Mouse (Mus musculus) adrenal gland, adult 18-20 months (tissue): ENCODE measurements at regions not wholly inside any gene's neighbourhood (a gene's known extent, or its start where the extent isn't known, plus 50 kb on each side); places are given as distances from the start of the nearest gene placed in this dataset.

Experiments used
- DNase-seq, 2 experiments: peaks; one replicate each; pipeline ENCODE4 v3.0.0; 2021 to 2022; ENCODE audit warnings: low spot score in 2 of 2

DNA sequence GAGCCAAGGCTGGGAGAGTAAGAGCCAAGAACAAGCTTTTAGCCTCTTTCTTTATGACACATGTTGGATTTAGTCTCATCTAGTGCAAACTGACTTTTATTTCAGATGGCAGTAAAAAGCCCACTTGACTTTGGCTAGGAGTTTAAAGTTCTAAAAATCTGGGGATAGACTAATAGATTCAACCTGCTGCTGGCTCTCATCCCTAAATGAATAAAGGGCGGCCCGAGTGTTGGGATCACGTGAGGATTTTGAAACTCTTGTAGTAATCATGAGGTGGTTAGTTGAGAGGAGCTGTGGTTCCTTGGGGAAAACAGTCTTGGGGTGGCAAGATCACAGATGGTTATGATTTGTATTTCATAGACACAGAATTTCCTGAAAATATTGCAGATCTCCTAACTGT lies 975.9 kb downstream of the Robo2 start:
- DNase-seq = no peak

DNA sequence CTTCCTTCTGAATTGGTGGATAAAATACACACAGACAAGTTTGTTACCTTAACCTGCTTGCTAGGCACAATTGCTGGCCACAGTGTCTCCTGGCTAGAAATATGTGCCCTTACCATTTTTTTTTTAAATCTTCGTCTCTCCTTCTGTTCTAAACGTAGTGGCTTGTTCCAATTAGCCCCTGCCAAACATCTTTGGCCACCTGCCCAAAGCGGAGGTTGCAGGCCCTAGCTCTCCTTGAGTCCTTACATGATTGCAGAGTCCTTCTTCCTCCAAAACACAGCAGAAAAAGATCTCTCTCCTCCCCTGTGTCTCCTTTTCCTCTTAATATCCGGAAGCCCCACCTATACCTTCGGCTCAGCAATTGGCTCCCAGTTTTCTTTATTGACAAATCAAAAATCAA lies 986.8 kb downstream of the Robo2 start:
- DNase-seq = no peak

DNA sequence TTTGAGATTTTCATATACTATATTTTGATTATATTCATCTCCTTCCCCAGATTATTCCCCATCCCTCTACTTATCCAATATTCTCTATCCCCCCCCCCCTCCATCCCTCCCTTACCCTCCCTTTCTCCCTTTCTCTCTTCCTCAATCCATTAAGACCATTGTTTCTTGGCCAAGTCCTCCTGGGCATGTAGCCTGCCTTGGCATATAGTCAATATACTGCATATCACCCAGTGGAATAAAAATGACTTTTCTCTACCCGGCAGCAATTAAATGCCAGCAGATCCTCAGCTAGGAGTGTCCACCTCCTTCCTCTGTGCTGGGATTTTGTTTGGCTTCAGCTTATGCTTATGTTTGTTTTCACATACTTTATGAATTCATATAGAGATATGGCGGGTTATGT lies 987.3 kb downstream of the Robo2 start:
- no peak for DNase-seq

- no peak for DNase-seq
Measured at GRCm38 (mm10) chr16:73404509-73404908, 1007.1 kb downstream of the Robo2 start.

DNA sequence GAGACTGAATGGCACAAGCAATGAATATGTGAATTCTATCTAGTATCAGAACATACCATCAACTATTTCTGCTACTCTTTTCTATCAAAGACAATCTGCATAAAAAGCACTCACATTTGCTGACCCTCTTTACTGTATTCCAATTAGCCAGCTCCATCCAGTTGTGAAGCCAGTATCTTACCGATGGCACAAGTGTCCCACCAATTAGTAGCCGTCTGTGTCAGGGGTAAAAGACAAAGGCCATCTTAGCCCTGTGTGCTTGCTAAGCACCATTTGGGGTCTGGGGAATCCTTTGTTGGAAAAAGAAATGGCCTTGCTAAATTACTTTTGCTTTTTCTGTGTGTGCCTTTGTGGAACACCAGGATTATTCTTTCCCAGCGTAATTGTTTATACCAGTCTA lies 1007.5 kb downstream of the Robo2 start:
- no peak for DNase-seq

GRCm38 (mm10) chr16:73379056-73379455 lies 1032.6 kb downstream of the Robo2 start:
- no peak for DNase-seq

DNA sequence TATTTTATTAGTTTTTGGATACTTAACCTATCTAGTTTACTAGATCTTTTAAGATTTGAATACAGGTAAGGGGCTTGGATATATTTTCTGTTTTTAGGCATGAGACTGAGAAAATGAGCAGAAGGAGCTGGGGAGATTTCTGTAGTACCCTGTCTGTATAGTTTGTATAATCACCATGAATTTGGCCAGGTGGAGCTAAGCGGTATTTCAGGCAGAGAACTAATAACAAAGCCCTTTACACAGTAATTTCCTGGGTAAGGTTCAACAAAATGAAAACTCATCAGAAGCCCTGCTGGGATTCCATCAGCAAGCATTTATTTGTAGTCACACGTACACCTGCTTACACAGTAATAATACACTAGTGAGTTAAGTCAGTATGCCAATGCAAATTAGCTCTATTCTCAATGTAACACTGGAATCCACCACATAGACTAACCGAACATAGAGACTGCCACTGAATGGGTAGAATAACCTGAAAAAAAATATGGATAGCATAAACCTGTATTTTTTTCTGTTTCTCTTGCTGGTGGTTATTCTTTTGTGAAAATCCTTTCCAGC lies 1036.9 kb downstream of the Robo2 start:
- DNase-seq = no peak

DNA sequence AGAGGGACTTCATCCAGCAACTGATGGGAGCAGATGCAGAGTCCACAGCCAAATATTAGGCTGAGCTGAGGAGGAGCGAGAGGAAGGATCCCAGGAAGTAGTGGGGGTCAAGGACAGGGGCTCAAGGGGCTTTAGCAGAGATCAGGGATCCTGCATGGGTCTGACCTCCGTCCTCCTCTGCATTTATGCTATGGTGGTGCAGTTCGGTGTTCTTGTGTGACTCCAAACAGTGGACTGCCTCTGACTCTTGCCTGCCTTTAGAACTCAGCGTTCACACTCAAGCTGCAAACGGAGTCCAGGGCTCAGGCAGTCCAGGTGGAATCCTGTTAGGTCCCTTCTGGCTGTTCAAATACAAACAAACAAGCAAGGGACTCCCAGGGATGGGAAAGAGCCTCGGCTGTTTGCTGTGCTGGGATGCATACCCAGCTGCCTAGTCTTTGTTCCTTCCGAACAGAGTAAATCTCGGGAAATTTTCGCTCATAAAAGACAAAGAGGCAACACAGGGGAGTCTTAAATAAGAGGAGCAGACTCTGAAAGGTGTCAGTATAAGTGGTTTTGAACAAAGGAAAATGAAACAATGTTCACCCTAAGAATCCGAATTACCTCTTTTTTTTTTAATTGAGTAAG lies 1042.9 kb downstream of the Robo2 start:
- DNase-seq = no peak

- DNase-seq = no peak
Measured at GRCm38 (mm10) chr16:73367926-73368325, 1043.7 kb downstream of the Robo2 start.

GRCm38 (mm10) chr16:73367226-73367840 lies 1044.3 kb downstream of the Robo2 start:
- no peak for DNase-seq

DNA sequence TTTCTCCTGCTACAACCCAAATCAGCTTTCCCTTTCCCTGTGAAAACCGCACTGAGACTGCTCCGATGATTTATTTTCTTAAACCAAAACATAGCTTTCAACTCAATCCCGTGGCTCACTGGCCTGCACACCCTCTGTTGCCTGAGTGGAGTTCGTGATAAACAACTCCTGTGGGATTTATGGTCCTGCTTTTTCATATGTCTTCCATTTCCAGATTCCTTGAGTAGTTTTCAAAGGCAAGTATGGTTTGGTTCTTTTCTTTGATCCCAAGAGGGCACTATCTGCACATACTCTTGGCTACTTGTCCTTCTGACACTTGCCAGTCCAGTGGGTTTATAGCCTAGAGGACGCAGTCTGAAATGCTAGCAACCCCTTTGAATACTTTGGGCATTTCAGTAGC lies 1042.6 kb downstream of the Robo1 start:
- no peak for DNase-seq

DNA sequence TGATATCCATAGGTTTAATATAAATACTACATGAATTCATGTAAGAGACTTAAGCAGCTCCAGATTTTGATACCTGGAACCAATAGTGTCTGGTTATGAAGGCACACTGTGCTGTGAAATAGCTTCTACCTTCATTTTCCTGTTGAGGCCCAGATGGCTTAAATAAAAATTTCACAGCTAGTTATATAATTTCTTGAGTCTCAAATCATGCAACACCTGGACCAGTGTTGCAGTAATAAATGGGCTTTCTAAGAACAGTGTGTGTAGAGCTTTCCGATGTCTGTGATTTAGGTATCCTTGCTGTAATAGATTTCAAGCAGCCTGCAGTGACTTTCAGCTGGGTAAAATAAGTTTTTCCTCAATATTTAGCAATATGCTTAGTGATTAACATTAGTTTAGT lies 1035.8 kb downstream of the Robo1 start:
- no peak for DNase-seq

- DNase-seq = no peak
Measured at GRCm38 (mm10) chr16:73343531-73343930, 1035.4 kb downstream of the Robo1 start.

DNA sequence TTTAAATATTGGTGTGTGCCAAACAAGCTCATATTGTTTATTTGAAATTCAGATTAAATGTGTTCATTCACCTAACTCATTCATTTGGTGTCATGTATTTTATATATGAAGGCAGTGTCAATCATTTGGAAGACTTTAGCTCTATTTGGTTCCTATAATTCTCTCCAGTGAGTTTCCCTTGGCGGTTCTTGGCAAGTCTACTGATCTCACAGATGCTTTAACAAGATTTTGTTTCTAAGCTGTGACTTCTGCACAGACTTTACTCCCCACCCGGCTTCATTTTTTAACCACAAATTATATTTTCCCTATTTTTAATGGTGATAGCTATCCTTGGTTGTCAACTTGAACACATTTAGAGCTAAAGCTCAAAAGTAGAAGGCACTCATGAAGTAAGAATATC lies 1009.5 kb downstream of the Robo1 start:
- DNase-seq = no peak

DNA sequence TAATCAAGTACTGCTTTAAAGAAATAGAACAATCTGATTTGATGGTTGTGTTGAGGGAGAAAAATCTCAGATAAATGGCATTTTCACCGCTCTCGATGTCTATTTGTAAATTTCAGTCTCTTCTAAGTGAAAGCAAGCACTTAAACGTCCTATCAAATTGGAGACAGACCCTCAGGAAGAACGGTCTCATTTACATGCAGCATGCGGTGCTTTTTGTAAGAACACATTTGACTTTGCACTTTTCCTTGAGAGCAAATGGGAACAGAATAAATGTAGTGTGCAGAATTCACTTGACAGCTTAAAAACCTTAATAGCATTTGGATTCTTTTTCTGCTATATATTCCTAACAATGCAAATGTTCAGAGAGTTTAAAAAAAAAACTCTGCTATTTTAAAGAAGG lies 1002.0 kb downstream of the Robo1 start:
- no peak for DNase-seq

GRCm38 (mm10) chr16:73279951-73280350 lies 971.8 kb downstream of the Robo1 start:
- no peak for DNase-seq

GRCm38 (mm10) chr16:73259691-73260090 lies 951.6 kb downstream of the Robo1 start:
- DNase-seq = no peak

GRCm38 (mm10) chr16:73259283-73259682 lies 951.2 kb downstream of the Robo1 start:
- DNase-seq = no peak

DNA sequence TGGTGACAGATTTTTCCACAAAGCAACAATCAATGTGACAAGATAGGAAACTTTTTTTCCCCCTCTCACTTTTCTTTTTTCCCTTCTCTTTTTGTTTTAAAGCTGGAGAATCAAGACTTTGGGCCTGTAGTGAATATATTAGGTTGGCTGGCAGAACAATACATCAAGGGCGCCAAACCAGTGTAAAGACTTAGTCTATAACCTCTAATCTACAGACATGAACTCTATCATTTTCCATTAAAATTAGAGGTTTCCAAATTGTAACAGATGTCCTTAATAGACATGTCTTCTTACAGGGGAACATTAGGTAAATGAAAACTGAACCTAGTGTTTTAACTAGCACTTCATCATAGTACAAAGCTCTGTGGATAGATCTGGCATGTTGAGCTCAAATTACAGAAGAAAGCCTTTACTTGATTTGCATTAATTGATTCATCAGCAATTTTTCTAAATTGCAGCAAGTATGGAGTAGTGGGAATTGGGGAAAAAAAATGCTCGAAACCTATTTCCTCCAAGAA lies 937.0 kb downstream of the Robo1 start:
- no peak for DNase-seq

- DNase-seq = no peak
Measured at GRCm38 (mm10) chr16:73230599-73230998, 922.5 kb downstream of the Robo1 start.

DNA sequence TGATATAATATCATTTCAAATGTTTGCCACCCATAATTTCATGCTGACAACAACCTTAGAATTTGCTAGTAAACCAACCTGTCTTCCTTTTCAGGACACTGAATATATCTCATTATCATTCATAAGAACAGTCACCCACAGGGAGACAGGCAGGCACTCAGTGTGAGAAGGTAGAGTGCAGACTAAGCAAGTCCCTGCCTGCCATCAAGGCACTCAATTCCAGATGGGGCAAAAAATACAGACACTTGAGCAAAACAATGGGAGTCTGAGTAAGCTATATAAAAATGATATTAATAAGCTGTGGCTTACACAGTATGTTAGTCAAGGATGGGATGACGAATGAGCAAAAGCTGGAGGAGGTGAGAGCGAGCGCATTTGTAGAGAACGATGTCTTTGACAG lies 909.4 kb downstream of the Robo1 start:
- no peak for DNase-seq

DNA sequence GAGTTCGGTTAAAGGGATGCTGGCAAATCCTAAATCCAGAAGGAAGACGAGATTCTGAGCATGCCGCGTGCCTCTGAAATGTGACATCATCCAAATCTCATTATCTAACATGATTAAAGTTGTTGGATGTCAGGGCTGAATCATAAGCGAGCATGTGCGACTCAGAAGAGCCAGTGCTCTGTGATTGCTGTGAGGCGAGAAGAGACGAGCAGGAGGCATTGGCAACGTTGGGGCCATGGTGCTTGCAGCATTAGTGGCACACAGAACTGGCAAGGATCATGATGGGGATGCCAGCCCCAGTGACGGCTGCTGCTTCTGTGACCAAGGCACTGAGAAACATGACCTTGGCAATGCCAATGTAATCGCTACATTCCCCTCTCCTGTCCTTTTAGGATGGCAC lies 895.4 kb downstream of the Robo1 start:
- no peak for DNase-seq

DNA sequence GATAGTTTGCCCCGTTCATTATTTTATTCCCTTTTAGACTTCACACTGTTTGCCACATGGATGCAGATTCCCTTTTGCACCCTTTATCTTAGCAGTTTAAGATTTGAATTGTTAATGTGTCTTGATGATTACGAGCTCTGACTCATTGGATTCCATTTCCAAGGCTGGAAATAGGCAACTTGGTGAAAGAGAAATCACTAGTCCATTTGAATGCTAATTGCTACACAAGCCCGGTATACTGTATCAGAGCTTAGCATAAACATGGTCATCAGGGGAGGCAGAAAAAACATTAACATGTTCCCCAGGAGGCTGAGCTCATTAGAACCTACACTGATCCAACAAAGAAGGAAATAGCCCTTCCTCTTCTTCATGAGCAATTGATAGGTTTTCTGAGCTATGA lies 892.9 kb downstream of the Robo1 start:
- no peak for DNase-seq
